Mouse (Mus musculus) embryonic facial prominence, embryonic 12.5 days (tissue): ENCODE measurements around the gene Ddx28. TPM values are rescaled to one million over a fixed set of nuclear protein-coding genes. Genes with fewer than 3 reads are reported as not detected.
"Not testable (repeated sequence)": the region's sequence is repeated elsewhere in the genome, so short reads cannot be mapped to it uniquely, and the experiment has no call there.

Source experiments
- ATAC-seq: fragments of 200-750 bp; cut with Nextera tagmentation; 2 replicates; pipeline ENCODE4 v1.8.0; 2017; ENCODE audit not compliant: insufficient number of reproducible peaks, insufficient read depth, low FRiP score, low TSS enrichment
- H3K27ac ChIP-seq: fragments of 300-500 bp; sonication (generic); 2 replicates; pipeline ENCODE4 v1.5.1; 2016; ENCODE audit warnings: mild to moderate bottlenecking
- H3K27me3 ChIP-seq: fragments of 300-500 bp; sonication (generic); 2 replicates; pipeline ENCODE4 v1.6.1; 2016; ENCODE audit warnings: mild to moderate bottlenecking, moderate library complexity
- H3K36me3 ChIP-seq: fragments of 300-500 bp; sonication (generic); 2 replicates; pipeline ENCODE4 v1.6.1; 2016; ENCODE audit warnings: mild to moderate bottlenecking
- H3K4me1 ChIP-seq: fragments of 300-500 bp; sonication (generic); 2 replicates; pipeline ENCODE4 v1.6.1; 2016
- H3K4me2 ChIP-seq: fragments of 300-500 bp; sonication (generic); replicated peaks from 2 replicates; pipeline ENCODE4 v1.6.1; 2016; ENCODE audit warnings: mild to moderate bottlenecking, moderate library complexity
- H3K4me3 ChIP-seq: fragments of 300-500 bp; sonication (generic); 2 replicates; pipeline ENCODE4 v1.5.1; 2016; ENCODE audit warnings: mild to moderate bottlenecking
- H3K9ac ChIP-seq: fragments of 300-500 bp; sonication (generic); 2 replicates; pipeline ENCODE4 v1.6.1; 2016; ENCODE audit warnings: mild to moderate bottlenecking, moderate library complexity
- H3K9me3 ChIP-seq: fragments of 300-500 bp; sonication (generic); 2 replicates; pipeline ENCODE4 v1.6.1; 2016; ENCODE audit warnings: mild to moderate bottlenecking, moderate library complexity
- WGBS: fragments of 180-500 bp; shearing (Covaris S2); methylation state at CpG from one replicate; pipeline ENCODE4 v1.1.7; 2016; 5-methylcytosine and 5-hydroxymethylcytosine counted together
- polyA plus RNA-seq: library from polyadenylated mRNA; unstranded; fragments of >200 nt; fragmentation: Nextera tagmentation; extraction: Ambion mirVana; gene quantifications from 2 replicates; pipeline ENCODE4 v1.2.1, GENCODE M21; 2016

Ddx28 gene
- polyA plus RNA-seq, 1 experiment from 2014 or later: 22.6 TPM

- Histone ChIP-seq H3K27ac (peak overlapping the region; percentile 57), H3K4me1 (peaks cover 11% of the 10 kb centered on the region), H3K27me3 (no peaks in the 10 kb centered on the region), H3K9me3 (no peaks in the 10 kb centered on the region), H3K4me3 (peak overlapping the region; percentile 99), H3K36me3 (peaks cover 10% of the 10 kb centered on the region), H3K9ac (peak overlapping the region; percentile 86), H3K4me2 (peak overlapping the region; percentile 99)
- ATAC-seq: peak; percentile 79
- WGBS: 2% methylated on average over 74 of the region's 74 CpGs
These were observed 687 bp downstream of the Ddx28 start for GRCm38 (mm10) chr8:106010748-106011642.

GRCm38 (mm10) chr8:106007891-106008290 is 3.8 kb downstream of the Ddx28 start:
- WGBS: 61% methylated on average over 3 of the region's 3 CpGs

GRCm38 (mm10) chr8:106007135-106007534 is 4.5 kb downstream of the Ddx28 start:
- Histone ChIP-seq H3K27ac (no peak overlapping the region), H3K4me1 (peaks cover 11% of the 10 kb centered on the region), H3K4me3 (no peak overlapping the region), H3K27me3 (no peaks in the 10 kb centered on the region), H3K4me2 (no peak overlapping the region), H3K9me3 (no peaks in the 10 kb centered on the region), H3K9ac (no peak overlapping the region), H3K36me3 (peaks cover 5% of the 10 kb centered on the region)
- WGBS: 70% methylated on average over 3 of the region's 3 CpGs
- no peak for ATAC-seq

More at GRCm38 (mm10) chr8:106007891-106008290, 3.8 kb downstream of the Ddx28 start:
- H3K27me3 ChIP-seq, H3K9ac ChIP-seq, H3K4me2 ChIP-seq, H3K36me3 ChIP-seq, H3K4me3 ChIP-seq, H3K27ac ChIP-seq, ATAC-seq, H3K9me3 ChIP-seq: not testable (repeated sequence)
- peaks cover 11% of the 10 kb centered on the region for H3K4me1 ChIP-seq

GRCm38 (mm10) chr8:106006413-106006812 is 5.3 kb downstream of the Ddx28 start:
- 82% methylated on average over 4 of the region's 4 CpGs for WGBS
- no peak overlapping the region for H3K27ac ChIP-seq
- no peak for ATAC-seq
- peaks cover 11% of the 10 kb centered on the region for H3K4me1 ChIP-seq
- peaks cover 5% of the 10 kb centered on the region for H3K36me3 ChIP-seq
- H3K27me3 ChIP-seq: no peaks in the 10 kb centered on the region
- H3K9ac ChIP-seq: no peak overlapping the region
- H3K9me3 ChIP-seq: no peaks in the 10 kb centered on the region
- H3K4me3 ChIP-seq: no peak overlapping the region
- H3K4me2 ChIP-seq: no peak overlapping the region

GRCm38 (mm10) chr8:106005875-106006274 is 5.8 kb downstream of the Ddx28 start, which contains the start of gene Dpep2nb:
TSS of gene Dpep2nb (minus strand) at chr8:106005975.
- H3K9me3 ChIP-seq: no peaks in the 10 kb centered on the region
- no peak within 1 kb of the TSS for H3K9ac ChIP-seq
- H3K27me3 ChIP-seq: no peaks in the 10 kb centered on the region
- ATAC-seq: no peak
- no peak within 1 kb of the TSS for H3K4me3 ChIP-seq
- no peak within 1 kb of the TSS for H3K4me2 ChIP-seq
- H3K36me3 ChIP-seq: peaks cover 5% of the 10 kb centered on the region
- no peak within 1 kb of the TSS for H3K27ac ChIP-seq
- WGBS: 81% methylated on average over 4 of the region's 4 CpGs
- H3K4me1 ChIP-seq: peaks cover 11% of the 10 kb centered on the region

- Histone ChIP-seq H3K27me3 (no peaks in the 10 kb centered on the region), H3K36me3 (0 out of 2 replicates have a peak, but pooled peaks cover 1% of the 10 kb centered on the region), H3K9ac (no peak overlapping the region), H3K4me2 (no peak overlapping the region), H3K4me3 (no peak overlapping the region), H3K27ac (no peak overlapping the region), H3K4me1 (0 out of 2 replicates have a peak, but pooled peaks cover 2% of the 10 kb centered on the region), H3K9me3 (no peaks in the 10 kb centered on the region)
- 81% methylated on average over 8 of the region's 8 CpGs for WGBS
- no peak for ATAC-seq
These were observed 7.0 kb downstream of the Ddx28 start for GRCm38 (mm10) chr8:106004538-106005207.

- no peak overlapping the region for H3K27ac ChIP-seq
- no peak overlapping the region for H3K9ac ChIP-seq
- H3K4me3 ChIP-seq: no peak overlapping the region
- H3K9me3 ChIP-seq: no peaks in the 10 kb centered on the region
- no peaks in the 10 kb centered on the region for H3K4me1 ChIP-seq
- H3K4me2 ChIP-seq: no peak overlapping the region
- 81% methylated on average over 4 of the region's 4 CpGs for WGBS
- no peaks in the 10 kb centered on the region for H3K36me3 ChIP-seq
- H3K27me3 ChIP-seq: no peaks in the 10 kb centered on the region
- no peak for ATAC-seq
These were observed 9.8 kb downstream of the Ddx28 start for GRCm38 (mm10) chr8:106001908-106002307.

GRCm38 (mm10) chr8:105998971-105999370 is 12.7 kb downstream of the Ddx28 start:
- H3K4me3 ChIP-seq: no peak overlapping the region
- H3K4me2 ChIP-seq: no peak overlapping the region
- H3K27me3 ChIP-seq: 0 out of 2 replicates have a peak, but pooled peaks cover 3% of the 10 kb centered on the region
- H3K9me3 ChIP-seq: no peaks in the 10 kb centered on the region
- 89% methylated on average over 2 of the region's 2 CpGs for WGBS
- H3K36me3 ChIP-seq: no peaks in the 10 kb centered on the region
- no peaks in the 10 kb centered on the region for H3K4me1 ChIP-seq
- no peak overlapping the region for H3K27ac ChIP-seq
- no peak overlapping the region for H3K9ac ChIP-seq
- no peak for ATAC-seq

GRCm38 (mm10) chr8:105996359-105996758 is 15.3 kb downstream of the Ddx28 start:
- Histone ChIP-seq H3K9me3 (no peaks in the 10 kb centered on the region), H3K9ac (no peak overlapping the region), H3K4me3 (no peak overlapping the region), H3K27me3 (0 out of 2 replicates have a peak, but pooled peaks cover 3% of the 10 kb centered on the region), H3K4me2 (no peak overlapping the region), H3K27ac (no peak overlapping the region), H3K36me3 (no peaks in the 10 kb centered on the region), H3K4me1 (no peaks in the 10 kb centered on the region)
- ATAC-seq: no peak
- WGBS: 84% methylated on average over 7 of the region's 7 CpGs

- H3K4me1 ChIP-seq: no peaks in the 10 kb centered on the region
- H3K9ac ChIP-seq: no peak overlapping the region
- no peaks in the 10 kb centered on the region for H3K36me3 ChIP-seq
- no peak overlapping the region for H3K27ac ChIP-seq
- WGBS: 58% methylated on average over 4 of the region's 4 CpGs
- H3K27me3 ChIP-seq: 0 out of 2 replicates have a peak, but pooled peaks cover 3% of the 10 kb centered on the region
- H3K9me3 ChIP-seq: no peaks in the 10 kb centered on the region
- no peak for ATAC-seq
- no peak overlapping the region for H3K4me2 ChIP-seq
- no peak overlapping the region for H3K4me3 ChIP-seq
These were observed 18.5 kb downstream of the Ddx28 start for GRCm38 (mm10) chr8:105993226-105993625.

GRCm38 (mm10) chr8:105992499-105992898 is 19.2 kb downstream of the Ddx28 start:
- H3K36me3 ChIP-seq: no peaks in the 10 kb centered on the region
- H3K4me2 ChIP-seq: no peak overlapping the region
- no peak for ATAC-seq
- 64% methylated on average over 5 of the region's 5 CpGs for WGBS
- H3K4me3 ChIP-seq: no peak overlapping the region
- no peak overlapping the region for H3K9ac ChIP-seq
- H3K4me1 ChIP-seq: no peaks in the 10 kb centered on the region
- H3K27ac ChIP-seq: no peak overlapping the region
- H3K9me3 ChIP-seq: no peaks in the 10 kb centered on the region
- H3K27me3 ChIP-seq: 0 out of 2 replicates have a peak, but pooled peaks cover 3% of the 10 kb centered on the region
